Mouse (Mus musculus): ENCODE data around the gene Odf2. TPM values are rescaled to one million over a fixed set of nuclear protein-coding genes. Genes with fewer than 3 reads are reported as not detected.

The Odf2 gene
- total RNA-seq, 2 experiments from 2014 or later = 78.2 to 115 TPM

Small RNA genes within 50 kb of the gene (microRNA-seq; reads per million reads assigned to microRNA genes)
- gene Mir219a-2 = 0 to 0.20 reads per million in 2 experiments
- 0 reads per million in 2 experiments for gene Mir219b

Other genes starting within 250 kb of the Odf2 start
- gene Gm13420, start 137.5 kb upstream of the Odf2 start, total RNA-seq (2021) = 1 to 10 TPM in 1 of 2 experiments, under 1 TPM in 1; 0.91 to 1.2 TPM
- gene Gm13547, start 129.9 kb upstream of the Odf2 start, total RNA-seq (2021) = not detected
- 10 to 100 TPM; 28.6 to 30.7 TPM for gene Coq4, start 101.7 kb upstream of the Odf2 start, total RNA-seq (2021)
- gene Trub2, start 100.7 kb upstream of the Odf2 start, total RNA-seq (2021) = 10 to 100 TPM; 46.3 to 46.8 TPM
- 10 to 100 TPM; 74.1 to 76.7 TPM for gene Slc27a4, start 86.6 kb upstream of the Odf2 start, total RNA-seq (2021)
- 10 to 100 TPM; 48.0 to 56.8 TPM for gene Urm1, start 69.1 kb upstream of the Odf2 start, total RNA-seq (2021)
- gene Cercam, start 20.1 kb upstream of the Odf2 start, total RNA-seq (2021) = 1 to 10 TPM; 6.7 to 9.6 TPM
- 10 to 100 TPM; 37.9 to 39.3 TPM for gene Gle1, start 46.2 kb downstream of the Odf2 start, total RNA-seq (2021)
- gene Sptan1, start 76.3 kb downstream of the Odf2 start, total RNA-seq (2021) = 100 to 1,000 TPM; 838 to 951 TPM
- gene Wdr34, start 159.7 kb downstream of the Odf2 start, total RNA-seq (2021) = 10 to 100 TPM; 32.5 to 33.0 TPM
- gene Set, start 168.2 kb downstream of the Odf2 start, total RNA-seq (2021) = 100 to 1,000 TPM; 187 to 188 TPM
- 1 to 10 TPM; 1.2 to 1.9 TPM for gene Pkn3, start 188.5 kb downstream of the Odf2 start, total RNA-seq (2021)
- 10 to 100 TPM in 1 of 2 experiments, 1 to 10 TPM in 1; 9.9 to 11.4 TPM for gene Zdhhc12, start 204.4 kb downstream of the Odf2 start, total RNA-seq (2021)
- 100 to 1,000 TPM; 191 to 213 TPM for gene Zer1, start 235.4 kb downstream of the Odf2 start, total RNA-seq (2021)
- gene Tbc1d13, start 244.5 kb downstream of the Odf2 start, total RNA-seq (2021) = 10 to 100 TPM; 59.0 to 61.6 TPM

All from layer of hippocampus, postnatal 25 days (tissue).